8 mouse cellular contexts compared by ENCODE assay signal in genomic region chr2:19715564-19716238, GRCm38 (mm10). TPM values are rescaled to one million over a fixed set of nuclear protein-coding genes. Genes with fewer than 3 reads are reported as not detected.
DNase-seq lines count a peak whose midpoint lies in the region; ATAC-seq and TF ChIP-seq lines count a peak whose summit lies in the region.

No protein-coding gene starts in this region.

- H3K4me3 ChIP-seq in forebrain, embryonic 10.5 days = peak overlapping the region; percentile 30
- H3K4me3 ChIP-seq in heart, embryonic 14.5 days (ENCODE audit: control insufficient read depth in 1 of 2, insufficient read depth in 1 of 2, low read depth in 1 of 2, low read length in 2 of 2) = peak overlapping the region; percentile 16 to 28; a peak in 3 of 4 replicates
- no peak overlapping the region for H3K4me3 ChIP-seq in kidney, postnatal 0 days (replicated peaks; ENCODE audit: low read depth, low read length)
- 0 out of 2 replicates have a peak overlapping the region, but pooled peaks have one; percentile 17 for H3K4me3 ChIP-seq in liver, embryonic 11.5 days (ENCODE audit: low read depth, low read length)

- H3K9ac ChIP-seq in heart, embryonic 14.5 days (ENCODE audit: low read length) = no peak overlapping the region
- no peak overlapping the region for H3K9ac ChIP-seq in kidney, postnatal 0 days (ENCODE audit: low read depth, low read length)
- H3K9ac ChIP-seq in liver, embryonic 11.5 days (ENCODE audit: low read depth, low read length) = no peak overlapping the region

- ATAC-seq in heart, embryonic 14.5 days (ENCODE audit: insufficient number of reproducible peaks, insufficient read depth, low FRiP score, low read depth) = no peak
- peak; percentile 75; the same call in 1 of the 2 replicates for ATAC-seq in kidney, postnatal 0 days (replicated peaks; ENCODE audit: low FRiP score, low read depth)
- ATAC-seq in liver, embryonic 11.5 days (replicated peaks; ENCODE audit: low FRiP score) = peak; percentile 80

- H3K27me3 ChIP-seq in forebrain, embryonic 10.5 days (ENCODE audit: poor library complexity, severe bottlenecking) = no peaks in the 10 kb centered on the region
- H3K27me3 ChIP-seq in heart, embryonic 14.5 days (ENCODE audit: control insufficient read depth, insufficient read depth, low read length) = no peaks in the 10 kb centered on the region
- H3K27me3 ChIP-seq in kidney, postnatal 0 days (ENCODE audit: insufficient read depth, low read length) = no peaks in the 10 kb centered on the region
- H3K27me3 ChIP-seq in liver, embryonic 11.5 days (replicated peaks; ENCODE audit: control insufficient read depth, insufficient read depth, low read length) = no peaks in the 10 kb centered on the region

- peak; percentile 95 for TF ChIP-seq CTCF in kidney, postnatal 0 days (IDR thresholded peaks at IDR 0.05; ENCODE audit: low read depth)

- peak overlapping the region; percentile 59 for H3K4me2 ChIP-seq in heart, embryonic 14.5 days (ENCODE audit: low read length)
- H3K4me2 ChIP-seq in kidney, postnatal 0 days (ENCODE audit: low read length) = peak overlapping the region; percentile 49
- peak overlapping the region; percentile 49 for H3K4me2 ChIP-seq in liver, embryonic 11.5 days

- peak; percentile 75 for DNase-seq in ES-CJ7 (ENCODE audit: low read depth, low spot score)
- DNase-seq in brain, embryonic 18.5 days (ENCODE audit: low read depth, low spot score) = peak; percentile 55
- DNase-seq in forebrain, embryonic 10.5 days (ENCODE audit: extremely low spot score, low spot score) = no peak
- peak; percentile 97 for DNase-seq in kidney, postnatal 0 days (ENCODE audit: low spot score)
- peak; percentile 37 for DNase-seq in liver, embryonic 11.5 days (ENCODE audit: low spot score)
- DNase-seq in natural killer cell, adult 2 months (ENCODE audit: low spot score in 2 of 2) = peak; percentile 6 to 51
- DNase-seq in testis, postnatal 10 days (ENCODE audit: low spot score) = peak; percentile 72

- H3K9me3 ChIP-seq in forebrain, embryonic 10.5 days = no peaks in the 10 kb centered on the region
- no peaks in the 10 kb centered on the region for H3K9me3 ChIP-seq in heart, embryonic 14.5 days (ENCODE audit: control insufficient read depth, low read length)
- no peaks in the 10 kb centered on the region for H3K9me3 ChIP-seq in kidney, postnatal 0 days (replicated peaks; ENCODE audit: low read length)
- H3K9me3 ChIP-seq in liver, embryonic 11.5 days (ENCODE audit: control insufficient read depth, low read length) = no peaks in the 10 kb centered on the region

- 35% methylated on average over 11 of the region's 11 CpGs for WGBS in forebrain, embryonic 10.5 days
- WGBS in heart, embryonic 14.5 days = 19% methylated on average over 11 of the region's 11 CpGs
- WGBS in kidney, postnatal 0 days = 13% methylated on average over 11 of the region's 11 CpGs
- WGBS in liver, embryonic 11.5 days = 17% methylated on average over 11 of the region's 11 CpGs

- H3K36me3 ChIP-seq in forebrain, embryonic 10.5 days (replicated peaks) = no peaks in the 10 kb centered on the region
- no peaks in the 10 kb centered on the region for H3K36me3 ChIP-seq in heart, embryonic 14.5 days (ENCODE audit: control insufficient read depth, insufficient read depth, low read length)
- H3K36me3 ChIP-seq in kidney, postnatal 0 days (ENCODE audit: insufficient read depth, low read length) = no peaks in the 10 kb centered on the region
- H3K36me3 ChIP-seq in liver, embryonic 11.5 days (ENCODE audit: control insufficient read depth, insufficient read depth, low read length) = no peaks in the 10 kb centered on the region

- H3K4me1 ChIP-seq in forebrain, embryonic 10.5 days = no peaks in the 10 kb centered on the region
- peaks cover 0 to 3% of the 10 kb centered on the region in 2 experiments; a peak in 1 of 4 replicates for H3K4me1 ChIP-seq in heart, embryonic 14.5 days (ENCODE audit: control insufficient read depth in 2 of 2, insufficient read depth in 2 of 2, low read length in 2 of 2)
- H3K4me1 ChIP-seq in kidney, postnatal 0 days (replicated peaks; ENCODE audit: insufficient read depth, low read length) = no peaks in the 10 kb centered on the region
- H3K4me1 ChIP-seq in liver, embryonic 11.5 days (replicated peaks; ENCODE audit: control insufficient read depth, insufficient read depth, low read length) = no peaks in the 10 kb centered on the region; the same call in 1 of the 2 replicates

- H3K27ac ChIP-seq in forebrain, embryonic 10.5 days = no peak overlapping the region
- H3K27ac ChIP-seq in heart, embryonic 14.5 days (replicated peaks in 1 of 2; ENCODE audit: control insufficient read depth in 1 of 2, insufficient read depth in 1 of 2, low read depth in 2 of 2, low read length in 2 of 2) = no peak overlapping the region
- H3K27ac ChIP-seq in kidney, postnatal 0 days = no peak overlapping the region
- H3K27ac ChIP-seq in liver, embryonic 11.5 days (ENCODE audit: low read depth, low read length) = no peak overlapping the region

RNA-seq across cellular contexts. Expression of gene Otud1, which starts 58.1 kb away (rescaled TPM):
- polyA plus RNA-seq in forebrain, embryonic 10.5 days (2016; fragmentation: Nextera tagmentation; extraction: Ambion mirVana) = 0.44 and 0.56 TPM in 2 replicates
- 15.0 and 16.4 TPM in 2 replicates for polyA plus RNA-seq in heart, embryonic 14.5 days (2014; fragmentation: Nextera tagmentation; extraction: Ambion mirVana)
- 2.7 and 3.8 TPM in 2 replicates for polyA plus RNA-seq in kidney, postnatal 0 days (2015; fragmentation: Nextera tagmentation; extraction: Ambion mirVana)
- 0.62 and 0.95 TPM in 2 replicates for polyA plus RNA-seq in liver, embryonic 11.5 days (2014; fragmentation: Nextera tagmentation; extraction: Ambion mirVana)
